Mouse (Mus musculus): ENCODE measurements around the gene Wdr82.
"Not testable (repeated sequence)": the region's sequence is repeated elsewhere in the genome, so short reads cannot be mapped to it uniquely, and the experiment has no call there.

Wdr82 gene

DNA sequence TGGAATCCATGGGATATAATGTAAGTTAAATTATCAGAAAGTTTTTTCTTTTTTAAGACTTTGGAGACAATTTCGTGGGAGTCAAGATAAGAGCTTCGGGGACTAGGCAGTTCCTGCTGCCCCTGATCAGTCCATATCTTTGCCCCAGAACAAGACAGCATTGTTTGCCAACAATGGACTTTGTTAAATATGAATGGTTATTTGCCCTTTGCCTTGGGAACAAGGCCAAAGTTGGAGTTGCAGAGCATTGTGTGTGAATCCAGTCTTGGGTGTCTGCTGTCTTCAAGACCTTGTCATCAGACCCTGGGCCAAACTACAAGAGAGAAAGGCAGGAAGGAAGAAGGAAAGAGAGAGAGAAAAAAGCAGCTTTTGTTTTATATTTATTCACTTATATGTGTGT, 4.0 kb upstream of the Wdr82 start:
- DNase-seq = no peak

DNA sequence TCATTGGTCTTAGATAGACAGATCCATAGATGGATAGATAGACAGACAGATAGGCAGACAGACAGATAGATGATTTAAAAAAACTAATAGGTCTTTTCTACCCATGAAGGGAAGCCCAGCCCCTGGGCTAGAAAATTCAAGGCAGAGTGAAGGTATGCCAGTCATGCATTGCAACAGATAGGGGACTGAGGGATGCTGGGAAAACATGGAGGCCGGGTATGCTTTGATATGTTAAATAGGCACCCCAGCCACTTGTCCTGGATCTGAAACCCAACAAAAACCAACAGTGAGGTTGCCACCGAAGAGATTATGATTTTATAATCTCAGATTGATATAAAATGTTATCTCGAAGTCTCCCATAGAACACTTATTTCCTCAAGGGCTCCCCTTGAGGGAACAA, 3.5 kb upstream of the Wdr82 start:
- DNase-seq = no peak

- DNase-seq = peak; percentile 37 to 46
Observed at GRCm38 (mm10) chr9:106167703-106168102, 3.0 kb upstream of the Wdr82 start.

DNA sequence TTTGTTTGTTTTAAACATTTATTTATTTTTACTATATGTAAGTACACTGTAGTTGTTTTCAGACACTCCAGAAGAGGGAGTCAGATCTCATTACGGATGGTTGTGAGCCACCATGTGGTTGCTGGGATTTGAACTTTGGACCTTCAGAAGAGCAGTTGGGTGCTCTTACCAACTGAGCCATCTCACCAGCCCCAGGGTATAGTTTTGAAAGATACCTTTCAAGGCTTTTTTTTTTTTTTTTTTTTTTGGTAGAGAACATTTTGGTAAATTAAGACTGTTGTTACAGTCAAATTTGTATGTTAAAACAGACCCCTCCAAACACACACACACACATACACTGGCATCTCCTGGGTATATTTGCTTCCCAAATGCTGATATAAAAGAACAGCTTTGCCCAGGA, 1.7 kb upstream of the Wdr82 start:
- not testable (repeated sequence) for DNase-seq

- no peak for DNase-seq
Observed at GRCm38 (mm10) chr9:106169917-106170316, 811 bp upstream of the Wdr82 start.

GRCm38 (mm10) chr9:106171346-106172158, 824 bp downstream of the Wdr82 start:
- DNase-seq = peak; percentile 57 to 58

- DNase-seq = no peak
Observed at GRCm38 (mm10) chr9:106172527-106172926, 1.8 kb downstream of the Wdr82 start.

DNA sequence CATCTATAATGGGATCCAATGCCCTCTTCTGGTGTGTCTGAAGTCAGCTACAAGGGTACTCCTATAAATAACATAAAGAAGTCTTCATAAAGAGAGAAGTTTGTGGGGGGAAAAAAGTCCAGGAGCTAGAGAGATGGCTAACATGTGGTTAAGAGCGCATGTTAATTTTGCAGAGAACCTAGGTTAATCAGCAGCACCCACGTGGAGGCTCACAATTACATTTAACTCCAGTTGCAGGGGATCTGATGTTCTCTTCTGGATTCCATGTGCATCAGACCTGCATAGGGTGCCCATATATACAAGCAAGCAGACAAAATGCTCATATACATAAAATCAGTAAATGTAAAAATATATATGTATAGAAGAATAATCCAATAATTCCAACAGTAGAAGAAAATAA, 2.6 kb downstream of the Wdr82 start:
- DNase-seq = no peak

DNA sequence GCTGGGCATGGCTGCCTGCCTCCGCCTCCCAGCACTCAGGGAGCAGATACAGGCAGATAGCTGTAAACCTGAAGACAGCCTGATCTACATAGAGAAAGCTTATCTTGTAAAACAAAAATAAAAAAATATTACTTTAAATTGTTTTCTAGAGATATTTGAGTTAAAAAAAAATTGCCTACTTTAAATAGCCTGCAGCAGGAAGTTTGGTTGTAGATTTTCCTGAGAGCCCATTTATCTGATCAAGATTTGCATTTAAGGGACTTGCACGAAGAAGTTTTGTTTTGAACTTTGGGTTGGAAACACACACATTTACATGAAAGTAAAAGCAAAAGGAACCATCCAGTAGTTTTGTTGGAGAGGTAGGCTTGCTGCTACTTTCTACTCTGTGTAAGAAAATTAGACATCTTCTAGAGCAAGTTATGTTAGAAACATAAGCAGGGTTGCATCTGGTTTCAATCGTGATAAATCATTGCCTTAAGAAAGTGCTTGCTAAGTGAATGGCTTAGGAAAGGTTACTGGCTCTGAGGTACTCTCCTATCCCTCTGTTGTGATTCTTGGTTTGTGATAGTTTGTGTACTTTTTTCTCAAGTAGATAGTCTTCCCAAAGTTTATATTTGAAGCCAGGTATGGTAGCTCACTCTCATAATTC, 4.9 kb downstream of the Wdr82 start:
- DNase-seq = no peak

DNA sequence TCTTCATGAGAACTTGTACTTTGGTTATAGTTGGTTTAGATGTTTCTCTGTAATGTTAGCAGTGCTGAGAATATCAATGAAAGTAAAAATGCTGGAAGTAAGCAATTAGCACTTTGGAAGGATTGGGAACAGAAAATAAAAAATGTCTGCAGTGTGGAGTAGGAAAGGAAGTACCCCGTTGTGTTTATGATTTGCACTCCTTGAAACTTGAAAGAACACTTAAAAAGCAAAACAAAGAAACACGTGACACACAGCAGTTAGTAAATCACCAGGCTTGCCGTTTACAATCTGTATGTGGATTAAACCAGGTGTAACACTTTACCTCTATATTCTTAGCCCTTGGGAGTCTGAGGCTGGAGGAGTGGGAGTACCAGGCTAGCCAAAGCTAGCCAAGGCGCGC, 6.0 kb downstream of the Wdr82 start:
- no peak for DNase-seq

DNA sequence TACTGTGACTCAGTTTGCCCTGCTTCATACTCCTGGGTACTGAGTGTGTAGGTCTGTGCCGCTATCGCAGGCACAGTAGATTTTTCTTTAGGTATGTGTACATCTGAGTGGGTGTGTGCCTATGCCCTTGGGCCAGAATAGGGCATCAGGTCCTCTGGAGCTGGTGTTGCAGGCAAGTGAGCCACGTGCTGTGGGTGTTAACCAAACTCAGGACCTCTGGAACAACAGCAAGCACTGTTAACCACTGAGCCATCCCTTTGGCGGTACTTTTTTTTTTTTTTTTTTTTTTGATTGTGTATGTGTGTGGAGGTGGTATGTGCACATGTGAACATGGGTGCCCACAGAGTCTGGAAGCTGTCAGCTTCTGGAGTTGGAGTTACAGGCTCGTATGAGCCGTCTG, 7.1 kb downstream of the Wdr82 start:
- DNase-seq = no peak

GRCm38 (mm10) chr9:106179454-106179853, 8.7 kb downstream of the Wdr82 start:
- no peak for DNase-seq

GRCm38 (mm10) chr9:106179964-106180363, 9.2 kb downstream of the Wdr82 start:
- no peak for DNase-seq

GRCm38 (mm10) chr9:106182146-106182545, 11.4 kb downstream of the Wdr82 start:
- DNase-seq = no peak

DNA sequence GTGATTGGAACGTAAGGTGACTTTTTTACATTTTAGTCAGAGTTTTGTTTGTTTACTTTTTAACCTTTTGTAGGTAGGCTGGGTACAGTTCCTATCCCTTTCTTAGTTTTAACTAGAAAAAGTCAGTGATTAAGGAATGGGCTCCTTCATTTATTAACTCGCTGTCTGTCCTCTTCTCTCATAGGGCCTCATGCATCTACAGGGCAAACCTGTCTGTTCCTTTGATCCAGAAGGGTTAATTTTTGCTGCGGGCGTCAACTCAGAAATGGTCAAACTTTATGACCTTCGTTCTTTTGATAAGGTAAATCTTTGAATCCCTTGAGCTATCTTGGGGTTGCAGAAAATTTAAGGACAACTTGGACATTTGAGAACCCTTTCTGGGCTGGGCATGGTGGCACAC, 13.3 kb downstream of the Wdr82 start:
- no peak for DNase-seq

DNA sequence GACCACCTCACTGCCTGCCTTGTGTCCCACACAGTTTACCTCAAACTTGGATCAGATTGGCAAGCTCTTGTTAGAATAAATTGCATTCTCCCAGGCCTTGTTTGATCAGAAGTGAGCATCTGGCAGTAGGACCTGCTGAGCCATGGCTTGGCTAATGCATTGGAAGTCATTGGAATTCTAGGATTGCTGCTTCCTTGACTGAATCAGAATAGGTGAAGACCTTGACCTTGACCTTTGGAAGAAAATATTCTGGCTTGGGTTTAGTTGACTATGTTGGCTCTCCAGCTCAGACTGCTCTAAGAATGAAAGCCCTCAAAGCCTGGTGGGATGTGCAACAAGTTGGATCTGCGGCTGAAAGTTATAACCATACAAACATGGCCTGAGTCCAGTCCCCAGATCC, 20.6 kb downstream of the Wdr82 start:
- DNase-seq = no peak

- no peak for DNase-seq
Observed at GRCm38 (mm10) chr9:106192024-106192423, 21.3 kb downstream of the Wdr82 start.

GRCm38 (mm10) chr9:106192998-106193397, 22.3 kb downstream of the Wdr82 start:
- DNase-seq = no peak

- no peak for DNase-seq
Observed at GRCm38 (mm10) chr9:106193930-106194807, 23.4 kb downstream of the Wdr82 start.

GRCm38 (mm10) chr9:106195693-106196092, 25.0 kb downstream of the Wdr82 start:
- DNase-seq = no peak

GRCm38 (mm10) chr9:106197081-106197713, 26.5 kb downstream of the Wdr82 start:
- no peak for DNase-seq

- DNase-seq = no peak
Observed at GRCm38 (mm10) chr9:106197732-106198131, 27.0 kb downstream of the Wdr82 start.

DNA sequence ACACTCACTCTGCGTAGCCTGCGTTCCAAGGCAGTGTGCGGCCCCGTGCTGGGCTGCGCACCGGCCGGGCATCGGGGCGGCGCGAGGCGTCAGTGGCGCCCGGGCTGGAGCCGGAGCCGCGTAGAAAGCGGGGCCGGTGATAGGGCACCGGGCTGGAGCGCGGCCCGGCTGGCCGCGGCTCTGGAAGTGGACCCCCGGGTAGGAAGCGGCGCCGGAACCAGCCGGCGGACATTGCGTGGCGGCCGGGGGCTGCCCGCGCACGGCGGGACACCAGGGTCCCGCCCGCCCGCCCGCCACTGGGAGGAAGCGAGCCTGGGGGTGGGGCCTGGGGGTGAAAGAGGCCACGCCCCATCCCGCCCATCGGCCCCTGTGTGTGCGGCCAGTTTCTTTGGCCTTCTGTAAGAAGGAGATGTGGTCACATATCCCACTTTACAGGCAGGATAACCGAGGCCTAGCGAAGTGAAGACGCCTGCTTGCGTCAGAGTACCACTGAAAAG, 28.3 kb downstream of the Wdr82 start:
- peak; percentile 83 to 88 for DNase-seq

All from lung, adult 18-20 months (tissue).